Mouse (Mus musculus): Measurements from ENCODE around the gene Sipa1l3.

- no peak for TF ChIP-seq EP300 (IDR thresholded peaks at IDR 0.05; ENCODE audit: insufficient read depth, low read depth, low read length)
- TF ChIP-seq POLR2A (IDR thresholded peaks at IDR 0.05; ENCODE audit: insufficient read depth, low read depth, low read length) = no peak
- TF ChIP-seq CTCF (IDR thresholded peaks at IDR 0.05) = no peak
These were observed 108.0 kb downstream of the Sipa1l3 start for GRCm38 (mm10) chr7:29410402-29410801.

Measured in heart, adult 2 months (tissue).